Comparison of ENCODE assay signal across 19 mouse cellular contexts in genomic region chr14:48186302-48186701, GRCm38 (mm10).
DNase-seq lines count a peak whose midpoint lies in the region; ATAC-seq lines count a peak whose summit lies in the region.
"Had no signal": no experiment of that assay in that cellular context is flagged by ENCODE, and none has a peak within 500 bp of the region (broad histone marks: within the 10 kb centered on the region; RNA-seq: fewer than 3 reads in every experiment).

No protein-coding gene starts in this region.

- no peaks in the 10 kb centered on the region for H3K36me3 ChIP-seq in megakaryocyte, embryonic 14.5 days (replicated peaks; ENCODE audit: low read length)
- H3K36me3 ChIP-seq: G1E had no signal

- no peak for ATAC-seq in megakaryocyte, adult 5-6 weeks (ENCODE audit: poor library complexity, severe bottlenecking)
- ATAC-seq: activated CD4-positive, CD25-positive, alpha-beta regulatory T cell, adult 4 months; CD4-positive, CD25-positive, alpha-beta regulatory T cell, adult 4 months; Patski had no signal

- H3K4me1 ChIP-seq in megakaryocyte, embryonic 14.5 days: no peaks in the 10 kb centered on the region

- peaks cover 20% of the 10 kb centered on the region for H3K9me3 ChIP-seq in megakaryocyte, embryonic 14.5 days
- H3K9me3 ChIP-seq: G1E had no signal

- H3K4me3 ChIP-seq in megakaryocyte, embryonic 14.5 days (replicated peaks): peak overlapping the region; percentile 10

- peak; percentile 76 for DNase-seq in heart, adult 11 months
- no peak for DNase-seq in heart, adult 18-20 months
- DNase-seq: adrenal gland, adult 2 months; adrenal gland, adult 8-10 months; adrenal gland, postnatal 10 days; adrenal gland, postnatal 14 days; adrenal gland, postnatal 25 days; adrenal gland, postnatal 36 days; B cell, adult 2 months; cerebellum, adult 11 months; cerebellum, adult 11-12 months; cerebellum, adult 18-20 months had no signal

- H3K27me3 ChIP-seq in megakaryocyte, embryonic 14.5 days (replicated peaks): no peaks in the 10 kb centered on the region
- H3K27me3 ChIP-seq: CH12.LX, Patski had no signal
